Mouse (Mus musculus) intestine, embryonic 14.5 days (tissue): ENCODE data around the gene Abcb11. TPM values are rescaled to one million over a fixed set of nuclear protein-coding genes. Genes with fewer than 3 reads are reported as not detected.
A peak's percentile ranks its signal among the peaks of the same experiment; 100 is the strongest.
"Not testable (repeated sequence)": the region's sequence is repeated elsewhere in the genome, so short reads cannot be mapped to it uniquely, and the experiment has no call there.

Source experiments
- ATAC-seq: fragments of 200-750 bp; cut with Nextera tagmentation; replicated peaks from 2 replicates; pipeline ENCODE4 v1.8.0; 2017; ENCODE audit warnings: low read depth, moderate number of reproducible peaks, moderate TSS enrichment, moderate library complexity; ENCODE audit not compliant: low FRiP score, low TSS enrichment
- DNase-seq: peaks from one replicate; pipeline ENCODE4 v3.0.0-alpha.2; 2018; ENCODE audit warnings: low spot score
- H3K27ac ChIP-seq: fragments of 300-500 bp; sonication (generic); 2 replicates; pipeline ENCODE4 v1.5.1; 2014; ENCODE audit warnings: low read depth, mild to moderate bottlenecking, control low read depth
- H3K27me3 ChIP-seq: fragments of 300-500 bp; sonication (generic); replicated peaks from 2 replicates; pipeline ENCODE4 v1.6.1; 2014; ENCODE audit warnings: low read length, control low read depth; ENCODE audit not compliant: control insufficient read depth, insufficient read depth
- H3K36me3 ChIP-seq: fragments of 300-500 bp; sonication (generic); 2 replicates; pipeline ENCODE4 v1.6.1; 2014; ENCODE audit warnings: low read length, control low read depth; ENCODE audit not compliant: control insufficient read depth, insufficient read depth
- H3K4me1 ChIP-seq: fragments of 300-500 bp; sonication (generic); replicated peaks from 2 replicates; pipeline ENCODE4 v1.6.1; 2014; ENCODE audit warnings: low read length, control low read depth, mixed read lengths; ENCODE audit not compliant: control insufficient read depth, insufficient read depth
- H3K4me2 ChIP-seq: fragments of 300-500 bp; sonication (generic); 2 replicates; pipeline ENCODE4 v1.6.1; 2014; ENCODE audit warnings: low read length
- H3K4me3 ChIP-seq: fragments of 300-500 bp; sonication (generic); 2 replicates; pipeline ENCODE4 v1.5.1; 2014; ENCODE audit warnings: low read depth, low read length, control low read depth, mixed read lengths
- H3K9ac ChIP-seq: fragments of 300-500 bp; sonication (generic); 2 replicates; pipeline ENCODE4 v1.6.1; 2014; ENCODE audit warnings: mild to moderate bottlenecking, low read length
- H3K9me3 ChIP-seq: fragments of 300-500 bp; sonication (generic); 2 replicates; pipeline ENCODE4 v1.6.1; 2016; ENCODE audit warnings: low read length, control low read depth; ENCODE audit not compliant: control insufficient read depth
- WGBS: fragments of 180-500 bp; shearing (Covaris S2); extraction: QIAGEN DNeasy Blood & Tissue Kit; methylation state at CpG from one replicate; pipeline ENCODE4 v1.1.7; 2014; 5-methylcytosine and 5-hydroxymethylcytosine counted together
- polyA plus RNA-seq: library from polyadenylated mRNA; unstranded; fragments of >200 nt; fragmentation: Nextera tagmentation; extraction: Ambion mirVana; gene quantifications from 2 replicates; pipeline ENCODE4 v1.2.1, GENCODE M21; 2014

Gene Abcb11
- polyA plus RNA-seq, 1 experiment from 2014 or later, result not detected

GRCm38 (mm10) chr2:69308136-69308535, 34.3 kb downstream of the Abcb11 start:
- Histone ChIP-seq H3K27ac (no peak overlapping the region), H3K9me3 (no peaks in the 10 kb centered on the region), H3K4me2 (no peak overlapping the region), H3K9ac (no peak overlapping the region), H3K36me3 (no peaks in the 10 kb centered on the region), H3K4me1 (no peaks in the 10 kb centered on the region), H3K27me3 (no peaks in the 10 kb centered on the region), H3K4me3 (no peak overlapping the region)
- no peak for DNase-seq
- WGBS, result 78% methylated on average over 6 of the region's 6 CpGs
- ATAC-seq, result no peak

- not testable (repeated sequence) for DNase-seq, H3K4me1 ChIP-seq, H3K4me2 ChIP-seq, H3K27ac ChIP-seq, H3K27me3 ChIP-seq, H3K36me3 ChIP-seq, H3K9me3 ChIP-seq, ATAC-seq, H3K4me3 ChIP-seq, H3K9ac ChIP-seq
- 90% methylated on average over 5 of the region's 6 CpGs for WGBS
Measured at GRCm38 (mm10) chr2:69300568-69300967, 41.8 kb downstream of the Abcb11 start.

GRCm38 (mm10) chr2:69294508-69294907, 47.9 kb downstream of the Abcb11 start:
- H3K36me3 ChIP-seq, result no peaks in the 10 kb centered on the region
- no peaks in the 10 kb centered on the region for H3K9me3 ChIP-seq
- ATAC-seq (no peak), DNase-seq (no peak)
- H3K4me1 ChIP-seq, result no peaks in the 10 kb centered on the region
- H3K9ac ChIP-seq, result no peak overlapping the region
- H3K27me3 ChIP-seq, result no peaks in the 10 kb centered on the region
- H3K4me2 ChIP-seq, result no peak overlapping the region
- no peak overlapping the region for H3K4me3 ChIP-seq
- H3K27ac ChIP-seq, result no peak overlapping the region

GRCm38 (mm10) chr2:69288989-69289388, 53.4 kb downstream of the Abcb11 start:
- Histone ChIP-seq H3K9ac (no peak overlapping the region), H3K27me3 (no peaks in the 10 kb centered on the region), H3K27ac (no peak overlapping the region), H3K4me2 (no peak overlapping the region), H3K4me3 (no peak overlapping the region), H3K9me3 (no peaks in the 10 kb centered on the region), H3K36me3 (no peaks in the 10 kb centered on the region), H3K4me1 (no peaks in the 10 kb centered on the region)
- WGBS, result 64% methylated on average over 5 of the region's 5 CpGs
- DNase-seq, result no peak
- ATAC-seq, result no peak

- Histone ChIP-seq H3K27ac (no peak overlapping the region), H3K27me3 (no peaks in the 10 kb centered on the region), H3K4me2 (no peak overlapping the region), H3K36me3 (no peaks in the 10 kb centered on the region), H3K4me1 (no peaks in the 10 kb centered on the region), H3K9me3 (no peaks in the 10 kb centered on the region), H3K4me3 (no peak overlapping the region), H3K9ac (no peak overlapping the region)
- ATAC-seq, result 0 out of 2 replicates have a peak, but pooled peaks have one; percentile 40
- WGBS, result 13% methylated on average over 1 of the region's 1 CpGs
- no peak for DNase-seq
Measured at GRCm38 (mm10) chr2:69275875-69276274, 66.5 kb downstream of the Abcb11 start.

- DNase-seq (no peak), ATAC-seq (no peak)
- Histone ChIP-seq H3K4me3 (no peak overlapping the region), H3K36me3 (no peaks in the 10 kb centered on the region), H3K9me3 (no peaks in the 10 kb centered on the region), H3K27ac (no peak overlapping the region), H3K9ac (no peak overlapping the region), H3K27me3 (no peaks in the 10 kb centered on the region), H3K4me2 (no peak overlapping the region), H3K4me1 (no peaks in the 10 kb centered on the region)
Measured at GRCm38 (mm10) chr2:69264069-69264618, 78.3 kb downstream of the Abcb11 start.

GRCm38 (mm10) chr2:69248221-69248755, 94.1 kb downstream of the Abcb11 start:
- WGBS, result 72% methylated on average over 16 of the region's 16 CpGs
- Histone ChIP-seq H3K4me1 (no peaks in the 10 kb centered on the region), H3K27ac (no peak overlapping the region), H3K27me3 (no peaks in the 10 kb centered on the region), H3K9ac (no peak overlapping the region), H3K9me3 (no peaks in the 10 kb centered on the region), H3K4me2 (no peak overlapping the region), H3K36me3 (no peaks in the 10 kb centered on the region), H3K4me3 (no peak overlapping the region)
- DNase-seq, result no peak
- ATAC-seq, result no peak

GRCm38 (mm10) chr2:69247081-69247480, 95.3 kb downstream of the Abcb11 start:
- DNase-seq (no peak), ATAC-seq (no peak)
- Histone ChIP-seq H3K27ac (no peak overlapping the region), H3K9me3 (no peaks in the 10 kb centered on the region), H3K27me3 (no peaks in the 10 kb centered on the region), H3K4me2 (no peak overlapping the region), H3K4me1 (no peaks in the 10 kb centered on the region), H3K9ac (no peak overlapping the region), H3K36me3 (no peaks in the 10 kb centered on the region), H3K4me3 (no peak overlapping the region)
- 92% methylated on average over 1 of the region's 1 CpGs for WGBS

GRCm38 (mm10) chr2:69244924-69245323, 97.5 kb downstream of the Abcb11 start:
- no peak for DNase-seq
- no peak overlapping the region for H3K4me3 ChIP-seq
- H3K27ac ChIP-seq, result no peak overlapping the region
- no peak for ATAC-seq
- H3K4me2 ChIP-seq, result no peak overlapping the region
- no peaks in the 10 kb centered on the region for H3K27me3 ChIP-seq
- no peak overlapping the region for H3K9ac ChIP-seq
- H3K9me3 ChIP-seq, result no peaks in the 10 kb centered on the region
- WGBS, result 37% methylated on average over 2 of the region's 2 CpGs
- H3K36me3 ChIP-seq, result no peaks in the 10 kb centered on the region
- H3K4me1 ChIP-seq, result no peaks in the 10 kb centered on the region
